Mouse (Mus musculus) forebrain, embryonic 11.5 days (tissue): Measurements from ENCODE around the gene Wdr24. TPM values are rescaled to one million over a fixed set of nuclear protein-coding genes. Genes with fewer than 3 reads are reported as not detected.

Source experiments
- ATAC-seq: fragments of 200-750 bp; cut with Nextera tagmentation; replicated peaks from 2 replicates; pipeline ENCODE4 v1.8.0; 2017; ENCODE audit warnings: moderate TSS enrichment; ENCODE audit not compliant: low FRiP score
- DNase-seq: peaks from one replicate; pipeline ENCODE4 v3.0.0-alpha.2; 2017; ENCODE audit warnings: low spot score
- H3K27ac ChIP-seq: fragments of 300-500 bp; sonication (generic); 2 replicates; pipeline ENCODE4 v1.5.1; 2014; ENCODE audit warnings: low read depth, low read length
- H3K27me3 ChIP-seq: fragments of 300-500 bp; sonication (generic); 2 replicates; pipeline ENCODE4 v1.6.1; 2014; ENCODE audit warnings: mild to moderate bottlenecking, low read length, mixed read lengths; ENCODE audit not compliant: control insufficient read depth, insufficient read depth
- H3K36me3 ChIP-seq: fragments of 300-500 bp; sonication (generic); 2 replicates; pipeline ENCODE4 v1.6.1; 2014; ENCODE audit warnings: mild to moderate bottlenecking, low read length, moderate library complexity, mixed read lengths; ENCODE audit not compliant: control insufficient read depth, insufficient read depth
- H3K4me1 ChIP-seq: fragments of 300-500 bp; sonication (generic); replicated peaks from 2 replicates; pipeline ENCODE4 v1.6.1; 2014; ENCODE audit warnings: low read length, mixed read lengths; ENCODE audit not compliant: control insufficient read depth, insufficient read depth
- H3K4me2 ChIP-seq: fragments of 300-500 bp; sonication (generic); 2 replicates; pipeline ENCODE4 v1.6.1; 2014; ENCODE audit warnings: low read depth, mild to moderate bottlenecking, low read length, moderate library complexity, mixed read lengths; ENCODE audit not compliant: severe bottlenecking
- H3K4me3 ChIP-seq: fragments of 300-500 bp; sonication (generic); 2 replicates; pipeline ENCODE4 v1.5.1; 2014; ENCODE audit warnings: low read depth, low read length
- H3K9ac ChIP-seq: fragments of 300-500 bp; sonication (generic); 2 replicates; pipeline ENCODE4 v1.6.1; 2014; ENCODE audit warnings: low read length
- H3K9me3 ChIP-seq: fragments of 300-500 bp; sonication (generic); 2 replicates; pipeline ENCODE4 v1.6.1; 2016; ENCODE audit warnings: low read length, mixed read lengths; ENCODE audit not compliant: control insufficient read depth
- WGBS: fragments of 180-500 bp; shearing (Covaris S2); extraction: QIAGEN DNeasy Blood & Tissue Kit; methylation state at CpG from one replicate; pipeline ENCODE4 v1.1.7; 2014; 5-methylcytosine and 5-hydroxymethylcytosine counted together
- polyA plus RNA-seq: library from polyadenylated mRNA; unstranded; fragments of >200 nt; fragmentation: Nextera tagmentation; extraction: Ambion mirVana; gene quantifications from 2 replicates; pipeline ENCODE4 v1.2.1, GENCODE M21; 2014

Gene Wdr24
- polyA plus RNA-seq, 1 experiment from 2014 or later, result 28.4 TPM

DNA sequence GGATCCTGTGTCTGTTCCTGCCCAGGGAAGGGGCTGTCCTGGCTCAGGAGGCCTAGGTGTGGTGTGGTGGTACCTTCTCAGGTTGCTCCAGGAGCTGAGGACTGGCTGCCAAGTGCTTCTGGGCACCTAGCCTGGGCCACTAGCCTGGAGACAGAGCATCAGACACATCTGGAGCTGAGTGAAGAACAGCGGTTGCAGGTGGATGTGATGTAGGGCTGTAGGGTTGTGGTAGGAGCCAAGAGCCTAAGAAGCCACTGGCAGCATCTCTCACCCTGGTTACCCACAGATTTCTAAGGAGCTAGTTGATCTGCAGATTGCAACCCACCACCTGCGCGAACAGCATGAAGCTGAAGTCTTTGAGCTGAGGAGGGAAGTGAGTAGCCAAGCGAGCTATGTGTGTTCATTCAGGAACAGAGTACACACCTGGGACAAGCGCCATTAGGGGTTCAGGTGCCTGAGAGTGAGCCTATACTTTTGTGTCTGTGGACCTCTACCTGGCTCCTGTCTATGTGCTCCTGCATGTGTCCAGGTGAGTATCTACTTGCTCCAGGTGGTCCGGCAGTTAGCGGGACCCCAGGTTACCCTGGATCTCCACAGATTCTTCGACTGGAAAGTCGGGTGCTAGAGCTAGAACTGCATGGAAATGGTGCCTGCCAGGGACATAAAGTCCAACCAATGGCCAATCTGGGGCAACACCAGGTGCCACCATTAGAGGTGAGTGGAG, 36.5 kb upstream of the Wdr24 start:
- no peak overlapping the region for H3K27ac ChIP-seq
- H3K9me3 ChIP-seq, result no peaks in the 10 kb centered on the region
- H3K9ac ChIP-seq, result no peak overlapping the region
- H3K4me3 ChIP-seq, result no peak overlapping the region
- WGBS, result 89% methylated on average over 9 of the region's 9 CpGs
- H3K4me2 ChIP-seq, result no peak overlapping the region
- H3K4me1 ChIP-seq, result peaks cover 18% of the 10 kb centered on the region
- ATAC-seq (no peak), DNase-seq (no peak)
- no peaks in the 10 kb centered on the region for H3K27me3 ChIP-seq
- H3K36me3 ChIP-seq, result no peaks in the 10 kb centered on the region; the same call in none of the 2 replicates

DNA sequence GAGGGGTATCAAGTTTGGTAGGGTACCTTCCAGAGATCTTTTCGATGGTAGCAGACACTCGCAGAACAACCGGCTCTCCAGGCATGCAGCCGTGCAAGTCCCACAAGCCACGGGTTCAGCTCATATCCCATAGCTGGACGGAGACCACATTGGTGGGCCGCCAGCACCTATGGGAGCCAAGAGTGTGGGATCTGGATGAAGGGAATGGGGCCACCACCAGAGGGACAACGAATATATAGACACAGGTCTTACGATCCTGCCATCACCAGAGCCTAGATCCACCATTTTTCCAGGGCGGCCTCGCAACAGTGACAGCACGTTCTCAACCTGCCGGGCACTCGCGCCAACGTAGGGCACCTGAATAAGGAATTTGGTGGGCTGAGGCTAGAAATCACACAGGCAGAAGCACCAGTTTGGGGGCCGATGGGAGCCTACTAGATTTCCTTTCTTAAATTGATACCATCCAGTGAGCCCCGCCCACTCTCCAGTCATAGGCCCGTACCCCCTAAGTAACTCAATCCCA, 32.0 kb upstream of the Wdr24 start:
- no peaks in the 10 kb centered on the region for H3K9me3 ChIP-seq
- H3K4me2 ChIP-seq, result peak overlapping the region; percentile 93
- no peaks in the 10 kb centered on the region; the same call in none of the 2 replicates for H3K36me3 ChIP-seq
- peak; percentile 56 for DNase-seq
- peak overlapping the region; percentile 90 for H3K9ac ChIP-seq
- H3K27ac ChIP-seq, result peak overlapping the region; percentile 94
- H3K4me3 ChIP-seq, result peak overlapping the region; percentile 75
- ATAC-seq, result no peak
- no peaks in the 10 kb centered on the region for H3K27me3 ChIP-seq
- 30% methylated on average over 19 of the region's 19 CpGs for WGBS
- peaks cover 37% of the 10 kb centered on the region for H3K4me1 ChIP-seq

DNA sequence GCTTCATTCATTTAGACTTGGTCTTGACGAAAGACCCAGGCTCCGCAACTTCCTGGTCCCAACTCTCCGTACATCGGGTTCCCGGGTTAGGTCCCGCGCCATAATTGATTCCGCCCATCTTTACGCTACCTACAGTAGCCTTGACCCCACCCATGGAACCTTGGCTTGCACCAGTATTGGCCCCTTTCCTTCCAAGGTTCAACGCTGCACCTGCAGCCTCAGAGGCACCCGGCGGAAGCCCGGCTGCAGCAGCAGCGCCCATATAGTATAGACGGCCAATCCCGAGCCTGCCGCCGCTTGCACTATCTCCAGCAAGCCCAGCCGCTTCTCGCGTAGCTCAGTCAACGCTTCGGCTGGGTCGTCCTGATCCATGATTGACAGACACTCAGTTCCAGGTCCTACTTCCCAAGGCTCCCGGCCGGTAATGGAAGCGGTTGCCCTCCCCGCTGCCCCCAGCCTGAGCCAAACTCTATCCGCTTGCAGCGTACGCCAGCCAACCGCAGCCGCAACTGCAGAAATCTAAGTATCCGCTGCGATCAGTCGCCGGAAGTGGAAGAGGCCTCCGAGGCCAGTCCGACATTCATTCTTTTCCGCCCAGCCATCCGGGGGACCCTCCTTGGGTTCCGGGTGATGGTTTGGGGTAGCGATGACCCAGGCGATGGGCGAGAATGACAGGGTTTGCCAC, 31.4 kb upstream of the Wdr24 start:
- WGBS, result under 1% methylated on average over 45 of the region's 45 CpGs
- Histone ChIP-seq H3K27ac (peak overlapping the region; percentile 94), H3K4me1 (peaks cover 37% of the 10 kb centered on the region), H3K36me3 (no peaks in the 10 kb centered on the region; the same call in none of the 2 replicates), H3K27me3 (no peaks in the 10 kb centered on the region), H3K4me3 (peak overlapping the region; percentile 75), H3K9ac (peak overlapping the region; percentile 90), H3K9me3 (no peaks in the 10 kb centered on the region), H3K4me2 (peak overlapping the region; percentile 93)
- peak; percentile 91 for DNase-seq
- peak; percentile 49 for ATAC-seq

DNA sequence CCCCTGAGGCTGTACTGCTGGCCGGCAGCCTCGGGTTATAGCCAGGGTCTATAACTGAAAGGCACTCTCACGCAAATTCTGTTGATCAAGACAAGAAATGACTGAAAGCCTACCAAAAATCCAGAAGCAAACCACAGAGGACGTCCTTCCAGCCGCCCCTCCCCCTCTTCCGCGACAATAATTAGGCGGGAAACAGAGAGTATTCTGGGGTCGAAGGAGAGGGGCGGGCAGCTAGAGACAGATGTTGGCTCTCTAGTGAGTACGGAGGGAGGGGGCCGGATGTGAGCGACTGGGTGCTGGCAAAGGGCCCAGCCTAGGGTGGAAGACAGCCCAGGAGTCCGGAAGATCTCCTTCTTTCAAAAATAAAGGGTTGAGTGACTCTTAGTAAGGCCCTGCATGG, 30.8 kb upstream of the Wdr24 start, which contains the start of gene Fam173a:
Fam173a (minus strand) TSS at position 287 of the 400 bp plus-strand sequence.
- H3K27ac ChIP-seq, result peak within 1 kb of the TSS; percentile 94
- peak; percentile 34; the same call in 1 of the 2 replicates for ATAC-seq
- no peaks in the 10 kb centered on the region for H3K9me3 ChIP-seq
- no peaks in the 10 kb centered on the region for H3K27me3 ChIP-seq
- peaks cover 37% of the 10 kb centered on the region for H3K4me1 ChIP-seq
- peak within 1 kb of the TSS; percentile 93 for H3K4me2 ChIP-seq
- under 1% methylated on average over 14 of the region's 14 CpGs for WGBS
- peak within 1 kb of the TSS; percentile 75 for H3K4me3 ChIP-seq
- H3K9ac ChIP-seq, result peak within 1 kb of the TSS; percentile 90
- H3K36me3 ChIP-seq, result no peaks in the 10 kb centered on the region; the same call in none of the 2 replicates
- peak; percentile 83 for DNase-seq

DNA sequence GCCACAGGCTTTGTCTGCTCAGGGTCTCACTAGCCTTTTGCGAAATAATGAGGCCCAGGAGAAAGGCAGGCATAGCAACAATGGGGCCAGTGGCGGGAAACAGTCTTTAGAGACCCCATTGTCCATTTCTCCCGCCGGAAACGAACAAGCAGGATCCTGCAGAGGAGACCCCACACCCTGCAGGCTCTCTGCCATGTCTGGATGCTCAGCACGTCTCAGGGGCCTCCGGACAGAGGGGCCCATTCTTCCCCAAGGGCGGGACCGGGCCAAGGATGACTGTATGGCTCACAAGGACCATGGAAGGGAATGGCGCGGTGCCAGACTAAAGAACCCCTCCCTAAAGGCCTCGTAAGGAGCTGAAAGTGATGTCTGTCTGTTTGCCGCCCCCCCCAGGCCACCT, 29.2 kb upstream of the Wdr24 start:
- DNase-seq, result peak; percentile 74
- ATAC-seq, result peak; percentile 32; the same call in 1 of the 2 replicates

DNA sequence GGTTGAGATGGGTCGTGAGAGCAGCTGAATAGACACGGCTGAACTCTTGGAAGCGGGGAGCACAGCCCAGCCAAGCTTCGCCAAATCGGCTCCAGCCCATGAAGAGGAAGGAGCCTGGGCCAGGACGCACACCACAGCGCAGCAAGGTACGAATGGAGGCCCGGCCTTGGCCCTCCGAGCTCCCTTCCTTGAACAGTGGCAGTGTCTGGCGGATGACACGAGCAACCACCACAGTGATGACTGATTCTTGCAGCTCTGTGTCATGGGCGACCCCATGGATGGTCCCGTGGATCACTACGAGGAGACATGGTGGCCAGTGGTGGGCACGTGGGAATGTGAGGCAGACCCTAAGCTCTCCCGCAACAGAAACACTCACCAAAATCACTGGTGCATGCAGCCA, 28.4 kb upstream of the Wdr24 start:
- 51% methylated on average over 17 of the region's 17 CpGs for WGBS

More for the DNA sequence above, 29.2 kb upstream of the Wdr24 start:
- no peaks in the 10 kb centered on the region for H3K9me3 ChIP-seq
- no peaks in the 10 kb centered on the region; the same call in 1 of the 2 replicates for H3K36me3 ChIP-seq
- H3K9ac ChIP-seq, result peak overlapping the region; percentile 90
- WGBS, result 20% methylated on average over 13 of the region's 13 CpGs
- peak overlapping the region; percentile 91 for H3K4me2 ChIP-seq
- peaks cover 37% of the 10 kb centered on the region for H3K4me1 ChIP-seq
- H3K27me3 ChIP-seq, result no peaks in the 10 kb centered on the region
- H3K4me3 ChIP-seq, result peak overlapping the region; percentile 82
- peak overlapping the region; percentile 94 for H3K27ac ChIP-seq

DNA sequence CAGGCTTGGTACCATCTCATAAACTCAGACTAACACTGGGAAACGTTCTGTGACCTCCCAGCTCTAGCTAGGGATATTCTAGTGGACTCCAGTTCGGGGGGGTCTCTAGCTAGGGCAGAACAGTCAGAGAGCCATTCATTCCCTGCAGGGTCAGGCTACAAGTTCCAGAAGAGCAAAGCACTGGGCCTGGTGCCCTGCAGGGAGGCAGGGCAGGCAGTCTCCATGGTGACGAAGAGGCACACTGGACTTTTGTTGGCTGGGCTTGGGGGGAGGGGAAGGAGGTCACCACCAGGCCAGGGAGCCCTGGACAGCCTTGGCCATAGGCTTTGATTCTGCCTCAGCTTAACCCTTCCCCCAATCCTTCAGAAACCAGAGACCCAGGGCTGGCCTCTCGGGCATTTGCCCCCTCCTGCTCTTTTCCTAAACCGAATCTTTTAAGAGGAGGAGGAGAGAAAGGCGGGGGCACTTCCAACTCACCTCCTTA, 27.8 kb upstream of the Wdr24 start, which contains the start of gene AC134908.4:
AC134908.4 (minus strand) TSS at position 51 of the 484 bp plus-strand sequence.
- no peaks in the 10 kb centered on the region for H3K9me3 ChIP-seq
- peak within 1 kb of the TSS; percentile 94 for H3K27ac ChIP-seq
- H3K4me2 ChIP-seq, result peak within 1 kb of the TSS; percentile 91
- under 1% methylated on average over 6 of the region's 6 CpGs for WGBS
- DNase-seq (peak; percentile 81), ATAC-seq (peak; percentile 32)
- H3K36me3 ChIP-seq, result no peaks in the 10 kb centered on the region
- H3K27me3 ChIP-seq, result no peaks in the 10 kb centered on the region
- H3K9ac ChIP-seq, result peak within 1 kb of the TSS; percentile 90
- H3K4me3 ChIP-seq, result peak within 1 kb of the TSS; percentile 82
- H3K4me1 ChIP-seq, result peaks cover 35% of the 10 kb centered on the region

More for the DNA sequence above, 28.4 kb upstream of the Wdr24 start:
- Histone ChIP-seq H3K9me3 (no peaks in the 10 kb centered on the region), H3K36me3 (no peaks in the 10 kb centered on the region), H3K27ac (peak overlapping the region; percentile 94), H3K27me3 (no peaks in the 10 kb centered on the region), H3K9ac (peak overlapping the region; percentile 90), H3K4me1 (peaks cover 37% of the 10 kb centered on the region), H3K4me2 (peak overlapping the region; percentile 91), H3K4me3 (peak overlapping the region; percentile 82)
- peak; percentile 66 for DNase-seq
- ATAC-seq, result no peak

DNA sequence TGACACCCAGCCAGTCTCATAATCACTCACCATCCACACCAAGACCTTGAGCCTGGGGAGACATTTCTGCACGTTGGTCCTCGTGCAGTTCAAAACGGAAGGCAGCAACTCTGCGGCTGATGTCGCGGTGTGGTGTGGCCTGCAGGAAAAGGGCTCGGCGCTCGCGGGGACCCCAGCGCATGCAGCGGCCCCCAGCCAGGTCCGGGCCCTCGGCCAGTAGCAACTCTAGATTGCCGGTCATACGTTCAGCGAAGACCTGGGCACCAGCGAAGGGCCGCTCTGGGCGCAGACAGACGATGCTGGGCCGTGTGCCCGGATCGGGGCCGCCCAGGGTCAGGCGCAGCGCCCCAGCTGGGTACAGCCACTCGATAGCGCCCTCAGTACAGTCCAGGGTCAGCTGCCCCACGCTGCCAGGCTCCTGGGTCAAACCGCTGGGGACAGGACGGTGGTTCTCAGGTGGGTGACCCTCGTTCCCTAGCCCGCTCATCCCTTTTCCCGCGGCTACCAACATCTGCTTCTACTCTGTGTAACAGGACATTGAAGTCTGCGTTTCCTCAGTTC, 27.1 kb upstream of the Wdr24 start:
- H3K4me2 ChIP-seq, result peak overlapping the region; percentile 91
- H3K4me1 ChIP-seq, result peaks cover 31% of the 10 kb centered on the region
- peak; percentile 68 for DNase-seq

More for the DNA sequence above, 27.1 kb upstream of the Wdr24 start:
- peak overlapping the region; percentile 82 for H3K4me3 ChIP-seq
- no peaks in the 10 kb centered on the region for H3K9me3 ChIP-seq
- no peaks in the 10 kb centered on the region for H3K36me3 ChIP-seq
- peak overlapping the region; percentile 90 for H3K9ac ChIP-seq
- H3K27me3 ChIP-seq, result no peaks in the 10 kb centered on the region
- WGBS, result under 1% methylated on average over 37 of the region's 37 CpGs
- H3K27ac ChIP-seq, result peak overlapping the region; percentile 94
- ATAC-seq, result no peak
